Mouse (Mus musculus) kidney, adult 2 months (tissue): Measurements from ENCODE around the gene Gmds.

Experiments used
- CTCF ChIP-seq: fragments of 200-500 bp; conservative IDR thresholded peaks from 2 replicates; pipeline ENCODE4 v1.5.1; 2011; ENCODE audit warnings: low read depth, mild to moderate bottlenecking, control low read depth, low read length, moderate library complexity, mixed read lengths; ENCODE audit not compliant: insufficient read depth, insufficient read length
- POLR2A ChIP-seq: fragments of 200-500 bp; IDR thresholded peaks from one replicate; pipeline ENCODE4 v1.6.1; 2011; ENCODE audit warnings: low read depth, low read length, control low read depth

DNA sequence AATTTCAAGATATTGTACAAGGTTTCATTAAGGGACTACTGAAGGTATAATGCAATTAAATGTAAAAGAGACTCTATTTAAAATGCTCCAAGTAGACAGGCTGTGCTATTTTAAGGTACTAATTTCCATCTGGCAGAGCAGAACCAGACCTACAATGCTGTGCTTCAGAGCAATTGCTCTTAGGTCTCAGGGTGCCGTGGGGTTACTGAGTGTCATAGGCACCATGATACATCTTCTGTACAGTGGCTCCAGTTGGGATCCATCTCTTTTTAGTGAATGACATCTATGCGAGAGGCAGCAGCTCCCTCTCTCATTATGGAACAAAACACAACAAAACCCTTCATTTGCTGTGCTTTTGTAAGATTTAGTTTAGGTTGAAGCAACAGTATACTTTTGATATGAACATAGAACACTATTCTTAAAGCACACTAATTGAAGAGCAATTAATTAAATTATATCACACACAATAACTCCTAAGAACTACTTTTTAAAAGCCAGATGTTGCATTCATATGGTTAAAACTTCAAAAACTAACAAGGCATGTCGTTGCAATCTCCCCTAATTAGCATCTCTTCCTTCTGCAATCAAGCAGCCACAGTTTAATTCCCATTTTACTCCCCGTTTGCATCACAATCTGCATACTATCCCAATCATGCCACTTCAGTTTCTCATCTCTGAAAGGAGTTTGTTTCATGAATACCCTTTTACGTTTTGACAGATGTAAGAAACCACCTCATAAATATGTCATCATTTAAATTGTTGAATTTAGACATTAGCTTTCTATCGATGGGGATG, 317.9 kb downstream of the Gmds start:
- TF ChIP-seq CTCF (no peak), POLR2A (no peak)
